22 mouse cellular contexts compared by ENCODE assay signal in genomic region chr13:54318601-54319000, GRCm38 (mm10). TPM values are rescaled to one million over a fixed set of nuclear protein-coding genes. Genes with fewer than 3 reads are reported as not detected.
"Had no signal": no experiment of that assay in that cellular context is flagged by ENCODE, and none has a peak within 500 bp of the region (broad histone marks: within the 10 kb centered on the region; RNA-seq: fewer than 3 reads in every experiment).

No protein-coding gene starts in this region.

- H3K4me3 ChIP-seq: gastrocnemius, adult 2 months; heart, embryonic 10.5 days; heart, embryonic 12.5 days; intestine, embryonic 15.5 days; kidney, embryonic 15.5 days; layer of hippocampus, adult 2 months; left cerebral cortex, adult 2 months; limb, embryonic 10.5 days; limb, embryonic 12.5 days; liver, embryonic 13.5 days had no signal

- H3K27ac ChIP-seq: gastrocnemius, adult 2 months; heart, embryonic 10.5 days; hindbrain, embryonic 14.5 days; intestine, embryonic 15.5 days; layer of hippocampus, adult 2 months; left cerebral cortex, adult 2 months; limb, embryonic 10.5 days; limb, embryonic 12.5 days; liver, embryonic 13.5 days had no signal

- H3K9me3 ChIP-seq: heart, embryonic 10.5 days; heart, embryonic 12.5 days; intestine, embryonic 15.5 days; kidney, embryonic 15.5 days; limb, embryonic 10.5 days; limb, embryonic 12.5 days; liver, embryonic 13.5 days had no signal

- DNase-seq: gastrocnemius, adult 2 months; gastrocnemius, postnatal 10 days; gastrocnemius, postnatal 25 days; heart, adult 18-20 months; heart, postnatal 10 days; heart, postnatal 4 days; kidney, adult 18-20 months; liver; liver, embryonic 13.5 days had no signal

- H3K4me1 ChIP-seq: heart, embryonic 12.5 days; intestine, embryonic 15.5 days; liver, embryonic 13.5 days had no signal

- H3K4me2 ChIP-seq: heart, embryonic 12.5 days; hindbrain, embryonic 14.5 days; intestine, embryonic 15.5 days; kidney, embryonic 15.5 days; limb, embryonic 12.5 days; liver, embryonic 11.5 days; liver, embryonic 13.5 days had no signal

- ATAC-seq: hindbrain, embryonic 16.5 days; inflammation-experienced regulatory T-cells, adult 6 months; intestine, embryonic 15.5 days; intestine, postnatal 0 days had no signal

- H3K36me3 ChIP-seq: heart, embryonic 10.5 days; heart, embryonic 12.5 days; intestine, embryonic 15.5 days; kidney, embryonic 15.5 days; limb, embryonic 10.5 days; limb, embryonic 12.5 days; liver, embryonic 13.5 days had no signal

- H3K9ac ChIP-seq: heart, embryonic 12.5 days; hindbrain, embryonic 14.5 days; intestine, embryonic 15.5 days; kidney, embryonic 15.5 days; limb, embryonic 12.5 days; liver, embryonic 13.5 days had no signal

- H3K27me3 ChIP-seq: intestine, embryonic 15.5 days; kidney, embryonic 15.5 days; liver, embryonic 13.5 days had no signal

RNA-seq across cellular contexts. Expression of gene Cplx2, which starts 52.5 kb away (rescaled TPM):
- polyA plus RNA-seq: inflammation-experienced regulatory T-cells, adult 6 months had no signal
